8 mouse cellular contexts compared by ENCODE assay signal in the genomic region with DNA sequence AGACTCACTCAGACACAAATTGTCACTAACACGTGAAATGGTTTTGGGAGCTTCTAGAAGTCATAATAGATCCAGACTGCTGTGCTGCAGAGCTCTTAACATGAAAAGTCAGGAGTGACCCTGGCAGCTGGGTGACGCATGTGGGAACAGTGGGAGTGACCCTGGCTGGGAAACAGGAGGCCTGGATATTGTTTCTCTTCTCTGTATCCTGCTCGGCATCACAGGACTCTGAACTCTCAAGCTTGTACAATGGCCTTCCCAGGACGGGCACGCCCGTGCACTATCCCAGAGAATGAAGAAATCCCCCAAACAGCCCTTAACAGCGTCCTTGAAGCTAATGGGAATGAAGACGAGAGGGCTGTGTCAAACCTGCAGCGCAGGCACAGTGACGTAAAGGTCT. TPM values are rescaled to one million over a fixed set of nuclear protein-coding genes. Genes with fewer than 3 reads are reported as not detected.
DNase-seq lines count a peak whose midpoint lies in the region; ATAC-seq and TF ChIP-seq lines count a peak whose summit lies in the region.

No protein-coding gene starts in this region.

- H3K27ac ChIP-seq in neural tube, embryonic 15.5 days (replicated peaks) = 0 out of 2 replicates have a peak overlapping the region, but pooled peaks have one; percentile 11
- peak overlapping the region; percentile 94 to 99 for H3K27ac ChIP-seq in heart, embryonic 14.5 days (replicated peaks in 1 of 2; ENCODE audit: control insufficient read depth in 1 of 2, insufficient read depth in 1 of 2, low read depth in 2 of 2, low read length in 2 of 2)
- peak overlapping the region; percentile 80; the same call in 1 of the 2 replicates for H3K27ac ChIP-seq in liver, embryonic 13.5 days
- H3K27ac ChIP-seq in stomach, postnatal 0 days (replicated peaks) = peak overlapping the region; percentile 73

- no peaks in the 10 kb centered on the region for H3K36me3 ChIP-seq in neural tube, embryonic 15.5 days
- peaks cover 10% of the 10 kb centered on the region for H3K36me3 ChIP-seq in heart, embryonic 14.5 days (ENCODE audit: control insufficient read depth, insufficient read depth, low read length)
- H3K36me3 ChIP-seq in liver, embryonic 13.5 days = peaks cover 14% of the 10 kb centered on the region
- peaks cover 2% of the 10 kb centered on the region; the same call in 1 of the 2 replicates for H3K36me3 ChIP-seq in stomach, postnatal 0 days (ENCODE audit: control insufficient read depth, insufficient read depth, low read length)

- no peaks in the 10 kb centered on the region for H3K9me3 ChIP-seq in neural tube, embryonic 15.5 days (replicated peaks)
- no peaks in the 10 kb centered on the region for H3K9me3 ChIP-seq in heart, embryonic 14.5 days (ENCODE audit: control insufficient read depth, low read length)
- H3K9me3 ChIP-seq in liver, embryonic 13.5 days (replicated peaks) = no peaks in the 10 kb centered on the region
- no peaks in the 10 kb centered on the region for H3K9me3 ChIP-seq in stomach, postnatal 0 days (ENCODE audit: control insufficient read depth, low read length)

- no peak overlapping the region for H3K4me2 ChIP-seq in neural tube, embryonic 15.5 days
- H3K4me2 ChIP-seq in heart, embryonic 14.5 days (ENCODE audit: low read length) = peak overlapping the region; percentile 76
- no peak overlapping the region for H3K4me2 ChIP-seq in liver, embryonic 13.5 days
- H3K4me2 ChIP-seq in stomach, postnatal 0 days (replicated peaks; ENCODE audit: low read depth) = peak overlapping the region; percentile 29; the same call in 1 of the 2 replicates

- 68% methylated on average over 10 of the region's 10 CpGs for WGBS in neural tube, embryonic 15.5 days
- 14% methylated on average over 10 of the region's 10 CpGs for WGBS in heart, embryonic 14.5 days
- WGBS in liver, embryonic 13.5 days (ENCODE audit: insufficient replicate concordance) = 69% methylated on average over 10 of the region's 10 CpGs
- WGBS in stomach, postnatal 0 days = 58% methylated on average over 10 of the region's 10 CpGs

- no peak for DNase-seq in neural tube, embryonic 10.5 days (ENCODE audit: extremely low spot score, low spot score)
- no peak for DNase-seq in liver, embryonic 13.5 days
- DNase-seq in stomach, postnatal 0 days (ENCODE audit: low spot score) = peak; percentile 56
- no peak for DNase-seq in left cerebral cortex, adult 8-10 months (ENCODE audit: low spot score in 2 of 2)
- DNase-seq in cerebellum, adult 8-10 months = no peak

- TF ChIP-seq CTCF in stomach, postnatal 0 days (IDR thresholded peaks at IDR 0.05; ENCODE audit: low read depth) = no peak

- no peak overlapping the region for H3K4me3 ChIP-seq in neural tube, embryonic 15.5 days (replicated peaks)
- H3K4me3 ChIP-seq in heart, embryonic 14.5 days (ENCODE audit: control insufficient read depth in 1 of 2, insufficient read depth in 1 of 2, low read depth in 1 of 2, low read length in 2 of 2) = peak overlapping the region; percentile 53 to 60
- no peak overlapping the region for H3K4me3 ChIP-seq in liver, embryonic 13.5 days (replicated peaks)
- H3K4me3 ChIP-seq in stomach, postnatal 0 days (ENCODE audit: low read depth, low read length) = no peak overlapping the region

- ATAC-seq in neural tube, embryonic 15.5 days (ENCODE audit: low FRiP score) = no peak
- peak; percentile 86 for ATAC-seq in heart, embryonic 14.5 days (ENCODE audit: insufficient number of reproducible peaks, insufficient read depth, low FRiP score, low read depth)
- ATAC-seq in liver, embryonic 13.5 days (ENCODE audit: low read depth) = no peak
- peak; percentile 86 for ATAC-seq in stomach, postnatal 0 days (ENCODE audit: low FRiP score, low TSS enrichment)
- no peak for ATAC-seq in erythroid progenitor cell, adult 5-6 weeks (replicated peaks; ENCODE audit: low FRiP score, poor library complexity, severe bottlenecking)

- no peak for TF ChIP-seq EP300 in stomach, postnatal 0 days (optimal IDR thresholded peaks at IDR 0.05)

- H3K9ac ChIP-seq in neural tube, embryonic 15.5 days (replicated peaks) = no peak overlapping the region
- peak overlapping the region; percentile 91 for H3K9ac ChIP-seq in heart, embryonic 14.5 days (ENCODE audit: low read length)
- no peak overlapping the region for H3K9ac ChIP-seq in liver, embryonic 13.5 days
- no peak overlapping the region for H3K9ac ChIP-seq in stomach, postnatal 0 days (ENCODE audit: low read length)

- H3K4me1 ChIP-seq in neural tube, embryonic 15.5 days = peaks cover 6% of the 10 kb centered on the region; the same call in 1 of the 2 replicates
- peaks cover 23 to 52% of the 10 kb centered on the region in 2 experiments for H3K4me1 ChIP-seq in heart, embryonic 14.5 days (ENCODE audit: control insufficient read depth in 2 of 2, insufficient read depth in 2 of 2, low read length in 2 of 2)
- H3K4me1 ChIP-seq in liver, embryonic 13.5 days (replicated peaks) = peaks cover 51% of the 10 kb centered on the region
- H3K4me1 ChIP-seq in stomach, postnatal 0 days (replicated peaks; ENCODE audit: control insufficient read depth, insufficient read depth) = 0 out of 2 replicates have a peak, but pooled peaks cover 3% of the 10 kb centered on the region

- H3K27me3 ChIP-seq in neural tube, embryonic 15.5 days (replicated peaks) = no peaks in the 10 kb centered on the region
- no peaks in the 10 kb centered on the region for H3K27me3 ChIP-seq in heart, embryonic 14.5 days (ENCODE audit: control insufficient read depth, insufficient read depth, low read length)
- H3K27me3 ChIP-seq in liver, embryonic 13.5 days = no peaks in the 10 kb centered on the region
- H3K27me3 ChIP-seq in stomach, postnatal 0 days (ENCODE audit: control insufficient read depth, insufficient read depth, low read length) = no peaks in the 10 kb centered on the region

RNA-seq across cellular contexts. Expression of gene Ranbp2, which starts 52.5 kb away (rescaled TPM):
- polyA plus RNA-seq in neural tube, embryonic 15.5 days (2015; fragmentation: Nextera tagmentation; extraction: Ambion mirVana) = 13.2 and 16.6 TPM in 2 replicates
- polyA plus RNA-seq in heart, embryonic 14.5 days (2014; fragmentation: Nextera tagmentation; extraction: Ambion mirVana) = 23.5 and 26.8 TPM in 2 replicates
- 20.4 and 27.8 TPM in 2 replicates for polyA plus RNA-seq in liver, embryonic 13.5 days (2015; fragmentation: Nextera tagmentation; extraction: Ambion mirVana)
- polyA plus RNA-seq in stomach, postnatal 0 days (2015; fragmentation: Nextera tagmentation; extraction: Ambion mirVana) = 8.9 and 9.0 TPM in 2 replicates
- 126 and 148 TPM in 2 replicates for total RNA-seq in erythroid progenitor cell, adult 5-6 weeks (2015; ENCODE audit: low replicate concordance)
- 169 and 178 TPM in 2 replicates for total RNA-seq in erythroid progenitor cell, adult 5-6 weeks (2017; ENCODE audit: low replicate concordance)
- total RNA-seq in left cerebral cortex, adult 8-10 months (2022) = 10 to 100 TPM; 78.0 to 92.2 (median 85.1) TPM

Comparison
In these comparisons a context has a peak if more than half of its experiments do, and no peak if none do; other contexts are left out.
1. ATAC-seq: peak in heart, embryonic 14.5 days (single experiment) and stomach, postnatal 0 days (single experiment); none in neural tube, embryonic 15.5 days (single experiment), liver, embryonic 13.5 days (single experiment) and erythroid progenitor cell, adult 5-6 weeks (single experiment).
2. H3K27ac ChIP-seq: peak in every context shown above with its lines; median percentile 96 in heart, embryonic 14.5 days; 80 in liver, embryonic 13.5 days; 73 in stomach, postnatal 0 days; 11 in neural tube, embryonic 15.5 days.
3. H3K4me2 ChIP-seq: peak in heart, embryonic 14.5 days (single experiment) and stomach, postnatal 0 days (single experiment); none in neural tube, embryonic 15.5 days (single experiment) and liver, embryonic 13.5 days (single experiment).
4. H3K4me3 ChIP-seq: peak in heart, embryonic 14.5 days (2 of 2); none in neural tube, embryonic 15.5 days (single experiment), liver, embryonic 13.5 days (single experiment) and stomach, postnatal 0 days (single experiment).